Mouse (Mus musculus) G1E (cell line): ENCODE data around the gene Gpr162.

Source experiments
- CTCF ChIP-seq: IDR thresholded peaks from 2 replicates; pipeline ENCODE4 v1.5.1; 2012; ENCODE audit warnings: low read depth, low read length, inconsistent platforms, mixed read lengths
- GATA1 ChIP-seq: IDR thresholded peaks from 2 replicates; pipeline ENCODE4 v1.6.1; 2012; ENCODE audit warnings: borderline replicate concordance, low read length, inconsistent platforms, mixed read lengths
- POLR2AphosphoS5 ChIP-seq: IDR thresholded peaks from 2 replicates; pipeline ENCODE4 v1.6.1; 2012; ENCODE audit warnings: low read depth, low read length, inconsistent platforms; ENCODE audit not compliant: insufficient replicate concordance
- TAL1 ChIP-seq: conservative IDR thresholded peaks from 2 replicates; pipeline ENCODE4 v1.6.1; 2012; ENCODE audit warnings: low read depth, low read length, inconsistent platforms, mixed read lengths

- TF ChIP-seq CTCF (no peak), GATA1 (no peak), POLR2AphosphoS5 (0 out of 2 replicates have a peak, but pooled peaks have one; percentile 23), TAL1 (no peak)
Measured at GRCm38 (mm10) chr6:124811701-124812560, 51.9 kb downstream of the Gpr162 start.
